Mouse (Mus musculus) kidney, embryonic 16.5 days (tissue): Measurements from ENCODE around the gene Il1f8. TPM values are rescaled to one million over a fixed set of nuclear protein-coding genes. Genes with fewer than 3 reads are reported as not detected.

Experiments
- polyA plus RNA-seq: library from polyadenylated mRNA; unstranded; fragments of >200 nt; fragmentation: Nextera tagmentation; extraction: Ambion mirVana; gene quantifications from 2 replicates; pipeline ENCODE4 v1.2.1, GENCODE M21; 2015

Gene Il1f8
- polyA plus RNA-seq, 1 experiment from 2014 or later = not detected

Other genes with a start within 250 kb of the Il1f8 start
- gene Hnmt, start 103.8 kb upstream of the Il1f8 start, polyA plus RNA-seq = 1.4 and 1.6 TPM in 2 replicates
- not detected in 2 replicates for gene Tbpl2, start 56.6 kb upstream of the Il1f8 start, polyA plus RNA-seq
- gene Il1f9, start 33.3 kb downstream of the Il1f8 start, polyA plus RNA-seq = not detected in 2 replicates
- 0.36 and 0.40 TPM in 2 replicates for gene Il1f6, start 62.3 kb downstream of the Il1f8 start, polyA plus RNA-seq
- gene Il1f5, start 123.8 kb downstream of the Il1f8 start, polyA plus RNA-seq = 0.15 TPM in 1 of 2 replicates, not detected in the other
- not detected in 2 replicates for gene Il1f10, start 138.0 kb downstream of the Il1f8 start, polyA plus RNA-seq
- gene Il1rn, start 183.7 kb downstream of the Il1f8 start, polyA plus RNA-seq = 1.1 and 1.7 TPM in 2 replicates
- 2.4 and 3.1 TPM in 2 replicates for gene Psd4, start 214.4 kb downstream of the Il1f8 start, polyA plus RNA-seq